Mouse (Mus musculus) cortical plate, adult 2 months (tissue): ENCODE measurements around the gene Ppp2r5d.

ENCODE experiments used
- CTCF ChIP-seq: fragments of 200-500 bp; IDR thresholded peaks from 2 replicates; pipeline ENCODE4 v1.5.1; 2011; ENCODE audit warnings: mild to moderate bottlenecking, control low read depth, low read length; ENCODE audit not compliant: insufficient read depth; ENCODE audit errors: extremely low read depth
- POLR2A ChIP-seq: fragments of 200-500 bp; IDR thresholded peaks from 2 replicates; pipeline ENCODE4 v1.6.1; 2011; ENCODE audit warnings: mild to moderate bottlenecking, low read length, control low read depth; ENCODE audit not compliant: insufficient read depth; ENCODE audit errors: extremely low read depth

DNA sequence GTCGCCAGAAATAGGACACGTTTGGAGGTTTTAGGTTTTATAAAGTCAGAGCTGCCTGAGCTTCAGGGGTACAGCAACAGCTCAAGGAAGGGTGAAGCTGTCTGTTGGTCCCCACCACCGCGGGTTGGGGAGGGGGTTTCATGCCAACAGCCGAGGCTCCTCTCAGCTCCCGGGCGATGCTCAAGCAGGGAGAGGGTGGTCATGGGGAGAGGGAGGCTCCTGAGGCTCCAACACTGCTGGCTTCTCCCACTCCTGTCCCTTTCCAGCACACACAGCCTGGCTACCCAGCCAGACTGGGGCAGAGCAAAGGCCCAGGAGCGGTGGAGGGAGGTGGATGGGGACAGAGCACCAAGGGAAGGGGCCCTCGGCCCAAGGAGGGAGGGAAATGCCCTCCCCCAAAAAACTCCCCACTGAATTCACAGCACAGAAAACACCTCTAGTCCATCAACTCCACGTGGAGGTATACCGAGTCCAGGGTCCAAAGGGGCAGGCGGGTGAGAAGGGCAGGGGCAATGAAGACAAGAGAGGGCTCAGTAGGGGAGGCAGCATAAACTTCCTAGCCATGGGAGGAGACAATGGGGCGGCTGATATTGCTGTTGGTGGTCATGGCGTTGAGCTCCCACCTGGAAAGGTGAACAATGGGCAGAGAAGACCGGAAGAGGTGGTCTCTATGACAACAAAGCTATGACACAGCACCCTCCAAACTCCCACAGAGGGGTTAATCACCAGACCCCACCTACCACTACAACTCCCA, 30.2 kb downstream of the Ppp2r5d start:
- no peak for TF ChIP-seq CTCF
- TF ChIP-seq POLR2A = no peak
